Mouse (Mus musculus) testis, postnatal 14 days (tissue): Measurements from ENCODE around the gene Pi16.
"Not testable (repeated sequence)": the region's sequence is repeated elsewhere in the genome, so short reads cannot be mapped to it uniquely, and the experiment has no call there.

Experiments
- DNase-seq: peaks from one replicate; pipeline ENCODE4 v3.0.0; 2021; ENCODE audit warnings: low spot score

The Pi16 gene

GRCm38 (mm10) chr17:29317380-29317779 lies at the start of gene Pi16:
Pi16 (plus strand) TSS chr17:29317680.
- not testable (repeated sequence) for DNase-seq

- DNase-seq, result no peak
These were observed 49.4 kb upstream of the Pi16 start for GRCm38 (mm10) chr17:29267931-29268681.

GRCm38 (mm10) chr17:29268682-29269348 lies 48.7 kb upstream of the Pi16 start, which contains the start of gene BC004004:
BC004004 (plus strand) TSS chr17:29268788.
- peak; percentile 96 for DNase-seq

- DNase-seq, result no peak
These were observed 48.2 kb upstream of the Pi16 start for GRCm38 (mm10) chr17:29269349-29269706.

- DNase-seq, result no peak
These were observed 47.3 kb upstream of the Pi16 start for GRCm38 (mm10) chr17:29270148-29270698.

GRCm38 (mm10) chr17:29273156-29273555 lies 44.3 kb upstream of the Pi16 start:
- no peak for DNase-seq

- DNase-seq, result no peak
These were observed 43.6 kb upstream of the Pi16 start for GRCm38 (mm10) chr17:29273889-29274288.

GRCm38 (mm10) chr17:29280422-29280821 lies 37.1 kb upstream of the Pi16 start:
- DNase-seq, result no peak

- no peak for DNase-seq
These were observed 35.9 kb upstream of the Pi16 start for GRCm38 (mm10) chr17:29281541-29281940.

GRCm38 (mm10) chr17:29282216-29282952 lies 35.1 kb upstream of the Pi16 start:
- no peak for DNase-seq

GRCm38 (mm10) chr17:29291793-29292192 lies 25.7 kb upstream of the Pi16 start:
- DNase-seq, result no peak

GRCm38 (mm10) chr17:29292996-29293395 lies 24.5 kb upstream of the Pi16 start:
- no peak for DNase-seq

- no peak for DNase-seq
These were observed 23.5 kb upstream of the Pi16 start for GRCm38 (mm10) chr17:29293807-29294605.

GRCm38 (mm10) chr17:29295835-29296234 lies 21.6 kb upstream of the Pi16 start:
- DNase-seq, result no peak

GRCm38 (mm10) chr17:29297321-29297720 lies 20.2 kb upstream of the Pi16 start:
- DNase-seq, result no peak

- DNase-seq, result no peak
These were observed 19.7 kb upstream of the Pi16 start for GRCm38 (mm10) chr17:29297813-29298212.

- DNase-seq, result no peak
These were observed 18.2 kb upstream of the Pi16 start for GRCm38 (mm10) chr17:29299282-29299681.

GRCm38 (mm10) chr17:29300926-29301325 lies 16.6 kb upstream of the Pi16 start:
- no peak for DNase-seq

GRCm38 (mm10) chr17:29301421-29301820 lies 16.1 kb upstream of the Pi16 start:
- DNase-seq, result no peak

GRCm38 (mm10) chr17:29302149-29302548 lies 15.3 kb upstream of the Pi16 start:
- no peak for DNase-seq

- DNase-seq, result no peak
These were observed 14.4 kb upstream of the Pi16 start for GRCm38 (mm10) chr17:29303087-29303486.

- DNase-seq, result no peak
These were observed 13.6 kb upstream of the Pi16 start for GRCm38 (mm10) chr17:29303856-29304255.
